Mouse (Mus musculus) hindlimb bud, embryonic 11.5 days (tissue): ENCODE measurements around the gene Spata2.

Experiments used
- DNase-seq: peaks from one replicate; pipeline ENCODE4 v3.0.0-alpha.2; 2012; ENCODE audit warnings: low read depth, low spot score; ENCODE audit errors: extremely low spot score

The Spata2 gene

GRCm38 (mm10) chr2:167483081-167483826 lies 9.4 kb downstream of the Spata2 start:
- DNase-seq: no peak

- no peak for DNase-seq
These were observed 10.0 kb downstream of the Spata2 start for GRCm38 (mm10) chr2:167482681-167483080.

GRCm38 (mm10) chr2:167479501-167479900 lies 13.2 kb downstream of the Spata2 start:
- no peak for DNase-seq

- DNase-seq: no peak
These were observed 14.6 kb downstream of the Spata2 start for GRCm38 (mm10) chr2:167478128-167478527.

GRCm38 (mm10) chr2:167476762-167477161 lies 15.9 kb downstream of the Spata2 start:
- DNase-seq: no peak

- DNase-seq: no peak
These were observed 16.4 kb downstream of the Spata2 start for GRCm38 (mm10) chr2:167476200-167476688.

- no peak for DNase-seq
These were observed 17.1 kb downstream of the Spata2 start for GRCm38 (mm10) chr2:167475596-167475995.

- no peak for DNase-seq
These were observed 18.5 kb downstream of the Spata2 start for GRCm38 (mm10) chr2:167474218-167474617.

- no peak for DNase-seq
These were observed 21.1 kb downstream of the Spata2 start for GRCm38 (mm10) chr2:167471585-167471984.

- DNase-seq: no peak
These were observed 22.1 kb downstream of the Spata2 start for GRCm38 (mm10) chr2:167470611-167471010.

- DNase-seq: no peak
These were observed 24.2 kb downstream of the Spata2 start for GRCm38 (mm10) chr2:167468444-167468843.

GRCm38 (mm10) chr2:167467214-167467613 lies 25.5 kb downstream of the Spata2 start:
- no peak for DNase-seq

GRCm38 (mm10) chr2:167465951-167466350 lies 26.7 kb downstream of the Spata2 start:
- DNase-seq: no peak

- DNase-seq: no peak
These were observed 28.9 kb downstream of the Spata2 start for GRCm38 (mm10) chr2:167463802-167464201.

GRCm38 (mm10) chr2:167462954-167463353 lies 29.7 kb downstream of the Spata2 start:
- DNase-seq: peak; percentile 18

- no peak for DNase-seq
These were observed 33.4 kb downstream of the Spata2 start for GRCm38 (mm10) chr2:167459071-167459865.

- no peak for DNase-seq
These were observed 34.1 kb downstream of the Spata2 start for GRCm38 (mm10) chr2:167458548-167458947.

GRCm38 (mm10) chr2:167457213-167457612 lies 35.5 kb downstream of the Spata2 start:
- DNase-seq: no peak

GRCm38 (mm10) chr2:167456361-167457020 lies 36.2 kb downstream of the Spata2 start:
- no peak for DNase-seq

- DNase-seq: no peak
These were observed 38.9 kb downstream of the Spata2 start for GRCm38 (mm10) chr2:167453814-167454213.

GRCm38 (mm10) chr2:167450647-167451046 lies 42.0 kb downstream of the Spata2 start:
- no peak for DNase-seq
